Mouse (Mus musculus): ENCODE data around the gene Smim12.

DNA sequence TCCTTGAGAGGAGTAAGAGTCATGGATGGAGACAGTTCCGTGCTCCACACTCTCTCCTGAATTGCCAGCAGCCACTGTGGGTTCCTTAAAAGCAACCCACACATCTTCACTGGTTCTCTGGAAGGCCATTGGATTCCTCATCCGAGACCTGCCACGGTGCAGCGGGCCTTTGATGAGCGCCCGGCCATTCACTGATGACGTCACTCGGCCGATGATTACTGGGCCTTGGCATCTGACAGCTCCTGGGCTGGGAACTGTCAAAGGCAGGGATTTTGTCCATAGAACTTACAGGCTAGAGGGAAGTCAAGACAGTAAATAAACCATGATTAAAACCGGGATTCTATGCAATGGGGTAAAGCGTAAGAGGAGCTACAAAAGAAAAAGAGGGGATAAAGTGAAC is 26.5 kb upstream of the Smim12 start:
- no peak for TF ChIP-seq ZKSCAN1 (IDR thresholded peaks at IDR 0.05; ENCODE audit: borderline replicate concordance, low read depth, low read length)
- no peak for TF ChIP-seq POLR2A (IDR thresholded peaks at IDR 0.05; ENCODE audit: low read depth, low read length)
- no peak for TF ChIP-seq CTCF (conservative IDR thresholded peaks at IDR 0.05 in 1 of 2, IDR thresholded peaks at IDR 0.05 in 1 of 2; ENCODE audit: low read depth in 2 of 2, low read length in 2 of 2)

Data from CH12.LX (cell line).